Mouse (Mus musculus) left cerebral cortex, adult 2 months (tissue): ENCODE measurements at regions not wholly inside any gene's neighbourhood (a gene's known extent, or its start where the extent isn't known, plus 50 kb on each side); places are given as distances from the start of the nearest gene placed in this dataset.
"Not testable (repeated sequence)": the region's sequence is repeated elsewhere in the genome, so short reads cannot be mapped to it uniquely, and the experiment has no call there.

Experiments used
- DNase-seq, 2 experiments: peaks; one replicate each; pipeline ENCODE4 v3.0.0; 2021 to 2022; ENCODE audit warnings: low spot score in 2 of 2, mixed read lengths in 1 of 2; ENCODE audit errors: extremely low spot score in 1 of 2
- H3K27ac ChIP-seq: fragments of 200-600 bp; 2 replicates; pipeline ENCODE4 v1.8.1; 2022
- H3K4me3 ChIP-seq: fragments of 200-600 bp; 2 replicates; pipeline ENCODE4 v1.8.1; 2022
- CTCF ChIP-seq: fragments of 200-600 bp; IDR thresholded peaks from 2 replicates; pipeline ENCODE4 v1.8.1; 2022; ENCODE audit warnings: antibody characterized with exemption, mild to moderate bottlenecking, moderate library complexity
- intact Hi-C: fragments of 180-260 bp; cut with DNase I; formaldehyde crosslinking; loops from one replicate; pipeline ENCODE4 v1.15.1; 2025

GRCm38 (mm10) chr1:185977075-185977474, 140.0 kb downstream of the Lyplal1 start:
- DNase-seq = no peak
- TF ChIP-seq CTCF = no peak
- Histone ChIP-seq H3K27ac (no peak overlapping the region), H3K4me3 (no peak overlapping the region)
- intact Hi-C loops = no loop called here

DNA sequence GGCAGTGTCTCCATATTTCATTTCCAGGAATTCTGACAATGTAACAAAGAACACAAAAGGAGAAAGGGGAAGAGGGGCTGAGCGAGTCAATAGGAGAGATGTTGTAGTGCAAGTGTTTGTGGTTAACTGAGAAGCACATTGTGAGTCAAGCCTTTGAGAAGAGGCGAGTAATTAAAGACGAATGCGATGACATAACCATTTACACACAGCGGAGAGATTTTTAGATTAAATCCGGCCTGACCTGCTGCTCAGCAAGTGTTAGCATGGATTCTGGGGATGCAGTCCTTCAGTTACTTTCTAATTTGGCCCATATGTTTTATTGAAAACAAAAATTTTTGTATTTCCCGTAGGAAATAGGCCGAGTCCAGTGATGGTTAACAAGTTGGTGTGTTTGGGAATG, 127.7 kb downstream of the Lyplal1 start:
- no peak for DNase-seq
- intact Hi-C loops = no loop called here
- no peak for TF ChIP-seq CTCF
- Histone ChIP-seq H3K4me3 (no peak overlapping the region), H3K27ac (no peak overlapping the region)

DNA sequence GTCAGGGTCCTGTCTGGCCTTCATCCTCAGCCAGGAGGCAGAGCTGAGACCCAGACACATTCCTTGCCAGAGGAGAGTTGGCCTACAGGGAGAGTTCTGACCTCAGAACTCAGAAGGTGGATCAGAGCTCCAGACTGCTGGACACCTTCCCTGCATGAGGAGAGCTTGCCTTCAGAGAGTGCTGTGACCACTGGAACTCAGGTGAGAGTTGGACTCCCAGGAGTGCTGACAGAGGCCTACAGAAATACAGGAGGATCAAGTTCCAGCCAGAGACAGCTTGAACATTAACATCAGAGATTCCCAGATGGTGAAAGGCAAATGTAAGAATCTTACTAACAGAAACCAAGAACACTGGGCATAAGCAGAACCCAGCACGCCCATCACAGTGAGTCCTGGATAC, 117.0 kb downstream of the Lyplal1 start:
- H3K4me3 ChIP-seq, H3K27ac ChIP-seq, intact Hi-C loops, DNase-seq: not testable (repeated sequence)

GRCm38 (mm10) chr1:186013413-186013812, 103.7 kb downstream of the Lyplal1 start:
- intact Hi-C loops = no loop called here
- no peak for DNase-seq
- Histone ChIP-seq H3K4me3 (no peak overlapping the region), H3K27ac (no peak overlapping the region)
- no peak for TF ChIP-seq CTCF

DNA sequence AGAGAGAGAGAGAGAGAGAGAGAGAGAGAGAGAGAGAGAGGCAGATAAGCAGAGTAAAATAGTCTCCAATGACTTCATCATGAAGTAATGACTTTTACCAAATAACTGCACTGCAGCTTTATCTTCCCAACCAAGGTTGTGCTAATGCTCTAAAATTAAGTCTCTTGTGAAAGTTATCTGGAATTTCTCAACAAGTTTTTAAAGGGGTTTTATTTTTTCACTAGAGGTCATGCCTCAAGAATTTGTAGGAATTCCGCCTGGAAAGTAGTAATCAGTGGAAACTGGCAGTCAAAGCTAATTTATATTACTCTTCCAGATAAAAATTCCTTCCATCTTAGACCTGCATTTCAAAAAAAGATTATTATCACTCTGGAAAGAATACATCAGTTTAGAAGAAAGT, 102.9 kb downstream of the Lyplal1 start:
- TF ChIP-seq CTCF = no peak
- DNase-seq = no peak
- no peak overlapping the region for H3K27ac ChIP-seq
- intact Hi-C loops = no loop called here
- H3K4me3 ChIP-seq = no peak overlapping the region

- no peak overlapping the region for H3K4me3 ChIP-seq
- no peak for TF ChIP-seq CTCF
- no peak overlapping the region for H3K27ac ChIP-seq
- intact Hi-C loops = no loop called here
- DNase-seq = no peak
These were observed 101.1 kb downstream of the Lyplal1 start for GRCm38 (mm10) chr1:186015831-186016561.

DNA sequence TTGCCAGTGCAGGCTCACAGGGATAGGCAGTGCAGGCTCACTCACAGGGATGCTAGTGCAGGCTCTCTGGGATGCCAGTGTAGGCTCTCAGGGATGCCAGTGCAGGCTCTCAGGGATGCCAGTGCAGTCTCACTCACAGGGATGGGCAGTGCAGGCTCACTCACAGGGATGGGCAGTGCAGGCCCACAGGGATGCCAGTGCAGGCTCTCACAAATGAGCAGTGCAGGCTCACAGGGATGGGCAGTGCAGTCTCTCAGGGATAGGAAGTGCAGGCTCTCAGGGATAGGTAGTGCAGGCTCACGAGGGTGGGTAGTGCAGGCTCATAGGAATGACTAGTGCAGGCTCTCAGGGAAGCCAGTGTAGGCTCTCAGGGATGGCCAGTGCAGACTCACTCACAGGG, 99.6 kb downstream of the Lyplal1 start:
- no peak for TF ChIP-seq CTCF
- intact Hi-C loops = no loop called here

GRCm38 (mm10) chr1:186019511-186019910, 97.6 kb downstream of the Lyplal1 start:
- Histone ChIP-seq H3K27ac (no peak overlapping the region), H3K4me3 (no peak overlapping the region)
- intact Hi-C loops = no loop called here
- DNase-seq = no peak
- no peak for TF ChIP-seq CTCF

More for the DNA sequence above, 99.6 kb downstream of the Lyplal1 start:
- no peak overlapping the region for H3K4me3 ChIP-seq
- DNase-seq = no peak
- H3K27ac ChIP-seq = no peak overlapping the region

- TF ChIP-seq CTCF = no peak
These were observed 85.2 kb downstream of the Lyplal1 start for GRCm38 (mm10) chr1:186031951-186032350.

DNA sequence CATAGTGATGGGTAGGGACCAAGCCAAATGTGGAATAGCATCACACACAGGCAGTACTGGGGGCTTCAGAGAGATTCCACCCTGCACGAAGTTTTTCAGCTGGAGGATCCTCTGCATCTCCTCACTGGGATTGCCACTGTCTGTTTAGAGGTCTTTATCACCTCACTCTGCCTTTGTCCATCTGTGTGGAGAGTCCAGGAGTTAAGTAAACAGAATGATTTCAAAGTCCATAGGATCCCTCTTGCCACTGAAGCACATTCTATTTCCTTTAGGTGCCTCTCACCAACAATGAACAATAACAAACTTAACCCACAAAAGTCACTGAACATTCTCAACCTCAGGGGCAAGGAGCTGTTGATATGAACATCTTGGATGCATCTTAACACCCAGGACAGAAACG, 82.7 kb downstream of the Lyplal1 start:
- Histone ChIP-seq H3K27ac (no peak overlapping the region), H3K4me3 (no peak overlapping the region)
- no peak for DNase-seq
- no peak for TF ChIP-seq CTCF
- intact Hi-C loops = no loop called here

More at GRCm38 (mm10) chr1:186031951-186032350, 85.2 kb downstream of the Lyplal1 start:
- DNase-seq = no peak
- intact Hi-C loops = no loop called here
- Histone ChIP-seq H3K27ac (no peak overlapping the region), H3K4me3 (no peak overlapping the region)
